Mouse (Mus musculus) erythroblast, embryonic 14.5 days (primary cell): ENCODE results near the gene Psg20.

Experiments
- GATA1 ChIP-seq: IDR thresholded peaks from 2 replicates; pipeline ENCODE4 v1.6.1; 2012; ENCODE audit warnings: low read length, inconsistent platforms, mixed read lengths
- TAL1 ChIP-seq: IDR thresholded peaks from 3 replicates; pipeline ENCODE4 v1.6.1; 2012; ENCODE audit warnings: low read length, inconsistent platforms, mixed read lengths

GRCm38 (mm10) chr7:18733111-18733510, 47.1 kb upstream of the Psg20 start:
- no peak for TF ChIP-seq GATA1
- TF ChIP-seq TAL1 = no peak
